Mouse (Mus musculus) liver, postnatal 0 days (tissue): ENCODE measurements around the gene Rtbdn.

Experiments
- CTCF ChIP-seq: sonication (generic); IDR thresholded peaks from 2 replicates; pipeline ENCODE4 v1.5.1; 2016; ENCODE audit warnings: antibody characterized with exemption, low read depth
- EP300 ChIP-seq: IDR thresholded peaks from 2 replicates; pipeline ENCODE4 v1.6.1; 2016; ENCODE audit warnings: antibody characterized with exemption, low read depth, mild to moderate bottlenecking

DNA sequence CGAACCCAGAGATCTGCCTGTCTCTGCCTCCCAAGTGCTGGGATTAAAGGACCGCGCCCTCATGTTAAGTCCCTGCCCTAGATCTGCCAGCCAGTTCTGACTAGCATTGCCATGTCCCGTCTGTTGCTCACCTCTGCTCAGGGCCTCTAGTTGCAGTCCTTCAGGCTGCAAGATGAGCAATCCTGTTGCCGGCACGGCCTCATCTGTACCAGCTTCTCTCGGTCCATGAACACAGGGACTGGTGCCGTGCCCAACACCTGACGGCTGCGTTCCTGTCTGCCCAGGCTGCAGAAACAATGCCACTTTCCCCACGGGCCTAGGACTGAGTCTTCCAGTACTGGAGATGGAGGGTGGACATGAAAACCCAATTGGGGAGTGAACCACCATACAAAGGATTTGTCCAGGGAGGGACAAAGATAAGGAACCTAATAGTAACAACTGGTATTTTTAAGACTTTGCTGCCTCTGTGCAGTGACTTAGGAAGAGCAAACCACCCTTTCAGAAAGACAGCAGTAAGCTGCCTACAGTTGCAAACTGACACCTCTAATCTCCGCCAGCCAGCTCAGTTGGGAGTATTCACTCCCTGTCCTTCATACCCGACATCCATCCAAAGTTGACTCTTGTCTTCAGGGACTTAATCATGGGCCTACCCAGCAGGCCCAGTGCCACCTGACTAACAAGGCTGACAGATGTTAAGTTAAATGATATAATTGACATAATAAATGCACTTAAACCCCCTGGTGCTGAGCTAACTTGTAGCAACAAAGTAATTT is 20.9 kb downstream of the Rtbdn start:
- TF ChIP-seq CTCF (no peak), EP300 (no peak)
